Mouse (Mus musculus) gastrocnemius, postnatal 14 days (tissue): Measurements from ENCODE around the gene Nvl. TPM values are rescaled to one million over a fixed set of nuclear protein-coding genes. Genes with fewer than 3 reads are reported as not detected.
A peak's percentile ranks its signal among the peaks of the same experiment; 100 is the strongest.

ENCODE experiments used
- DNase-seq: peaks from one replicate; pipeline ENCODE4 v3.0.0; 2021; ENCODE audit warnings: mixed read lengths
- intact Hi-C: fragments of 180-260 bp; cut with DNase I; formaldehyde crosslinking; loops from one replicate; pipeline ENCODE4 v1.15.1; 2025; ENCODE audit warnings: low total_unique reads
- long read RNA-seq, 2 experiments: library from polyadenylated mRNA; stranded (forward); transcript quantifications; one replicate each; pipeline ENCODE4 v2.0.0; 2021
- total RNA-seq, 2 experiments: library from RNA; stranded (reverse); gene quantifications; 2 replicates each; pipeline ENCODE4 v1.2.3; 2021

Nvl gene
- 1 to 10 TPM; 8.3 to 8.7 TPM for total RNA-seq
- long read RNA-seq, experiment 1, full-length matches to known transcripts = 6 of 13 reads
- long read RNA-seq, experiment 1, partial matches to known transcripts = 3 of 13 reads
- long read RNA-seq, experiment 1, other reads (novel, unspliced or antisense) = 4 of 13 reads
- long read RNA-seq, experiment 2, full-length matches to known transcripts = 10 of 12 reads
- long read RNA-seq, experiment 2, partial matches to known transcripts = 0 of 12 reads
- long read RNA-seq, experiment 2, other reads (novel, unspliced or antisense) = 2 of 12 reads

GRCm38 (mm10) chr1:181143950-181144836 lies at the start of gene Nvl, which contains the start of gene Cnih4:
Gene Nvl (minus strand): TSS chr1:181144204.
Gene Cnih4 (plus strand): TSS chr1:181144693.
- DNase-seq = peak; percentile 91
- intact Hi-C loops = no loop called here

GRCm38 (mm10) chr1:181188925-181189324 lies 44.9 kb upstream of the Nvl start:
- no peak for DNase-seq
- intact Hi-C loops = loop anchor here (5.0 kb wide), 1 partner anchor 62 kb away; no protein-coding TSS in a partner anchor

GRCm38 (mm10) chr1:181170210-181170609 lies 26.2 kb upstream of the Nvl start:
- no peak for DNase-seq
- intact Hi-C loops = no loop called here

GRCm38 (mm10) chr1:181168377-181168776 lies 24.4 kb upstream of the Nvl start:
- no peak for DNase-seq
- intact Hi-C loops = no loop called here

- intact Hi-C loops = no loop called here
Observed at GRCm38 (mm10) chr1:181167816-181168215, 23.8 kb upstream of the Nvl start.

GRCm38 (mm10) chr1:181151541-181151940 lies 7.5 kb upstream of the Nvl start:
- intact Hi-C loops = no loop called here
- no peak for DNase-seq

More at GRCm38 (mm10) chr1:181167816-181168215, 23.8 kb upstream of the Nvl start:
- no peak for DNase-seq

GRCm38 (mm10) chr1:181150827-181151534 lies 7.0 kb upstream of the Nvl start:
- peak; percentile 90 for DNase-seq
- intact Hi-C loops = no loop called here

GRCm38 (mm10) chr1:181150431-181150826 lies 6.4 kb upstream of the Nvl start:
- intact Hi-C loops = no loop called here
- DNase-seq = no peak

GRCm38 (mm10) chr1:181149373-181150017 lies 5.5 kb upstream of the Nvl start:
- no peak for DNase-seq
- intact Hi-C loops = no loop called here

- no peak for DNase-seq
- intact Hi-C loops = no loop called here
Observed at GRCm38 (mm10) chr1:181148540-181148939, 4.5 kb upstream of the Nvl start.

- intact Hi-C loops = no loop called here
- DNase-seq = no peak
Observed at GRCm38 (mm10) chr1:181146187-181146586, 2.2 kb upstream of the Nvl start.

GRCm38 (mm10) chr1:181144966-181145365 lies 962 bp upstream of the Nvl start:
- no peak for DNase-seq
- intact Hi-C loops = no loop called here

- no peak for DNase-seq
- intact Hi-C loops = no loop called here
Observed at GRCm38 (mm10) chr1:181143609-181143949, 425 bp downstream of the Nvl start.

- no peak for DNase-seq
- intact Hi-C loops = no loop called here
Observed at GRCm38 (mm10) chr1:181138730-181139129, 5.3 kb downstream of the Nvl start.

- intact Hi-C loops = no loop called here
- no peak for DNase-seq
Observed at GRCm38 (mm10) chr1:181131915-181132314, 12.1 kb downstream of the Nvl start.

- intact Hi-C loops = loop anchor here (5.0 kb wide), 1 partner anchor 61 kb away; no protein-coding TSS in a partner anchor
- no peak for DNase-seq
Observed at GRCm38 (mm10) chr1:181126766-181127165, 17.2 kb downstream of the Nvl start.

- no peak for DNase-seq
- intact Hi-C loops = loop anchor here (5.0 kb wide), 1 partner anchor 61 kb away; no protein-coding TSS in a partner anchor
Observed at GRCm38 (mm10) chr1:181125916-181126315, 18.1 kb downstream of the Nvl start.

- intact Hi-C loops = no loop called here
- DNase-seq = no peak
Observed at GRCm38 (mm10) chr1:181124145-181124544, 19.9 kb downstream of the Nvl start.

- intact Hi-C loops = no loop called here
- no peak for DNase-seq
Observed at GRCm38 (mm10) chr1:181117112-181117511, 26.9 kb downstream of the Nvl start.
